Mouse (Mus musculus) heart, embryonic 12.5 days (tissue): ENCODE measurements around the gene Olfr166. TPM values are rescaled to one million over a fixed set of nuclear protein-coding genes. Genes with fewer than 3 reads are reported as not detected.
"Not testable (repeated sequence)": the region's sequence is repeated elsewhere in the genome, so short reads cannot be mapped to it uniquely, and the experiment has no call there.

ENCODE experiments used
- ATAC-seq: fragments of 200-750 bp; cut with Nextera tagmentation; 2 replicates; pipeline ENCODE4 v1.8.0; 2017; ENCODE audit warnings: moderate TSS enrichment, moderate library complexity; ENCODE audit not compliant: insufficient number of reproducible peaks, low FRiP score
- H3K27ac ChIP-seq: fragments of 300-500 bp; sonication (generic); 2 replicates; pipeline ENCODE4 v1.5.1; 2016; ENCODE audit warnings: mild to moderate bottlenecking, moderate library complexity; ENCODE audit not compliant: poor library complexity, severe bottlenecking
- H3K27me3 ChIP-seq: fragments of 300-500 bp; sonication (generic); replicated peaks from 2 replicates; pipeline ENCODE4 v1.6.1; 2016; ENCODE audit warnings: mild to moderate bottlenecking, moderate library complexity
- H3K36me3 ChIP-seq: fragments of 300-500 bp; sonication (generic); 2 replicates; pipeline ENCODE4 v1.6.1; 2016; ENCODE audit warnings: mild to moderate bottlenecking, moderate library complexity
- H3K4me1 ChIP-seq: fragments of 300-500 bp; sonication (generic); replicated peaks from 2 replicates; pipeline ENCODE4 v1.6.1; 2016; ENCODE audit warnings: mild to moderate bottlenecking
- H3K4me2 ChIP-seq: fragments of 300-500 bp; sonication (generic); 2 replicates; pipeline ENCODE4 v1.6.1; 2016; ENCODE audit warnings: mild to moderate bottlenecking, moderate library complexity
- H3K4me3 ChIP-seq: fragments of 300-500 bp; sonication (generic); 2 replicates; pipeline ENCODE4 v1.5.1; 2016; ENCODE audit warnings: mild to moderate bottlenecking
- H3K9ac ChIP-seq: fragments of 300-500 bp; sonication (generic); 2 replicates; pipeline ENCODE4 v1.6.1; 2016; ENCODE audit warnings: mild to moderate bottlenecking, moderate library complexity
- H3K9me3 ChIP-seq: fragments of 300-500 bp; sonication (generic); replicated peaks from 2 replicates; pipeline ENCODE4 v1.6.1; 2016; ENCODE audit warnings: mild to moderate bottlenecking, moderate library complexity
- WGBS: fragments of 180-500 bp; shearing (Covaris S2); methylation state at CpG from one replicate; pipeline ENCODE4 v1.1.7; 2016; 5-methylcytosine and 5-hydroxymethylcytosine counted together
- polyA plus RNA-seq: library from polyadenylated mRNA; unstranded; fragments of >200 nt; fragmentation: Nextera tagmentation; extraction: Ambion mirVana; gene quantifications from 2 replicates; pipeline ENCODE4 v1.2.1, GENCODE M21; 2016

The Olfr166 gene
- polyA plus RNA-seq, result not detected in 2 replicates

DNA sequence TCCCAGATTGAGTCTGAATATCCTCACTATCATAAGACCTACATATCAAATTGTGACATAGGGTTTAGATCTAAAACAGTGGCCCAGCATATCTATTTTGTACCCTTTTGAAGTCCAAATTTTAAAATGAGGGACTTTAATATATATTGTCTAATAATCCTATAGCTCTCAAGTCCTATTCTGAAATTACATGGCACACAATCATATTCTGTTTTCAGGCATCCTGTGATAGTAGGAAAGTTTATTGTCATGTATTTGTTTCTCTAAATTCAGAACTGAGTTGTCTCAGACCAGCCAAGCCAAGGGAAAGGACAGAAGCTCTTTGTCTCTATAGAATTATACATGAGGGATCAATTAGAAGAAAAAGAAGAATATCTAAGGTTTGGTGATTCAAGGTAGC is at the start of gene Olfr166:
Gene Olfr166, plus strand, starts transcription at position 301 of the 400 bp plus-strand sequence.
- Histone ChIP-seq H3K27me3 (no peaks in the 10 kb centered on the region), H3K4me3 (no peak within 1 kb of the TSS), H3K4me2 (no peak within 1 kb of the TSS), H3K4me1 (no peaks in the 10 kb centered on the region), H3K9me3 (peaks cover 13% of the 10 kb centered on the region), H3K36me3 (no peaks in the 10 kb centered on the region), H3K9ac (no peak within 1 kb of the TSS), H3K27ac (no peak within 1 kb of the TSS)
- ATAC-seq, result no peak

DNA sequence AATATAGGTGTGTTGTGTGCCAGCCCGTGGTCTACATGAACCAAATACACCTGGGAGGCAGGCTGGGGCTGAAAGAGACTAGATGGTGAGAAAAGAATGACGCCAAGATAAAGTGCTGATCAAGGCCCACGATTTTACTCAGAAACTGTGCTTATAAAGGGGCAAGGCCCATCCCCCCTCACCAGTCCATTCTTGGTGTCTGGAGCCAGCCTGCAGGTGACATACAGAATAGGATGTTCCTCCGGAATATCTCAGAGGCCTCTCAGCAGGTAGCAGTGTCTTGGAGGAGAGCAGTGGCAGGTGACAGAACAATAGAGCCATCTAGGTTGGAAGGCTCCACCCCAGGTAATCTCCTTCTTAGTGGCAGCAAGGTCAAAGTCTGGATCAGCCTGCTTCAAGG is 24.8 kb upstream of the Olfr166 start:
- H3K36me3 ChIP-seq, H3K4me3 ChIP-seq, H3K4me1 ChIP-seq, ATAC-seq, H3K27ac ChIP-seq, H3K27me3 ChIP-seq, H3K9ac ChIP-seq, H3K4me2 ChIP-seq: not testable (repeated sequence)
- H3K9me3 ChIP-seq, result peaks cover 13% of the 10 kb centered on the region; the same call in 1 of the 2 replicates
- WGBS, result 68% methylated on average over 4 of the region's 4 CpGs

DNA sequence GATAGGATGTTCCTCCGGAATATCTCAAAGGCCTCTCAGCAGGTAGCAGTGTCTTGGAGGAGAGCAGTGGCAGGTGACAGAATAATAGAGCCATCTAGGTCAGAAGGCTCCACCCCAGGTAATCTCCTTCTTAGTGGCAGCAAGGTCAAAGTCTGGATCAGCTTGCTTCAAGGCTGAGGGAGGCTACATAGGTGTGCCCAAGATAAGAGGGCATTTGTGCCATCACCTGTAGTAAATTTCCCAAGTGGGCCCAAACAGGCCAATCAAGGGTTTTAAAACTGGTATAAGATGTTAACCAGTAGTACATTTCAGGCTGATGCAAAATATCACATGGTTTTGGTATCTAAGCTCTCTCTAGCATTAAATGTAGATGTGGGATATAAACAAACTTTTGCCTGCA is 19.1 kb upstream of the Olfr166 start:
- Histone ChIP-seq H3K9me3 (peaks cover 2% of the 10 kb centered on the region; the same call in 1 of the 2 replicates), H3K4me1 (no peaks in the 10 kb centered on the region), H3K36me3 (no peaks in the 10 kb centered on the region), H3K27ac (no peak overlapping the region), H3K27me3 (no peaks in the 10 kb centered on the region), H3K4me3 (no peak overlapping the region), H3K9ac (no peak overlapping the region), H3K4me2 (no peak overlapping the region)
- ATAC-seq, result no peak
- WGBS, result 63% methylated on average over 1 of the region's 1 CpGs

DNA sequence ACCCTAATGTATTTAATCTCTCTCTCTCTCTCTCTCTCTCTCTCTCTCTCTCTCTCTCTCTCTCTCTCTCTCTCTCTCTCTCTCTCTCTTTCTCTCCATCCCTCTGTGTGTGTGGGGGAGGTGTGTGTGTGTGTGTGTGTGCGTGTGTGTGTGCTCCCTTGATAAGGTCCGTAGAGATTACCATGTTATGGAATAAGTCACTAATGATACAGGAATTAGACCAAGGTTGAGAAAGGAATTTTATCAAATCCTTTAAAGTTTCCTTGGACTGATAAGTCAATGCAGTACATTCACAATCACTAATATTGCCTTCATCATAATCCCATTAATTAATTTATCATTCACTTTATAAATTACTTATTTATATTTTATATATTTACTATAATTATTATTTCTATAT is 38.7 kb downstream of the Olfr166 start, which contains the start of gene Olfr167:
Gene Olfr167, minus strand, starts transcription at position 101 of the 400 bp plus-strand sequence.
- Histone ChIP-seq H3K4me1 (no peaks in the 10 kb centered on the region), H3K9me3 (peaks cover 5% of the 10 kb centered on the region; the same call in 1 of the 2 replicates), H3K36me3 (no peaks in the 10 kb centered on the region), H3K4me2 (no peak within 1 kb of the TSS), H3K27me3 (no peaks in the 10 kb centered on the region), H3K4me3 (no peak within 1 kb of the TSS), H3K27ac (no peak within 1 kb of the TSS), H3K9ac (no peak within 1 kb of the TSS)
- WGBS, result 73% methylated on average over 2 of the region's 2 CpGs
- ATAC-seq, result no peak

DNA sequence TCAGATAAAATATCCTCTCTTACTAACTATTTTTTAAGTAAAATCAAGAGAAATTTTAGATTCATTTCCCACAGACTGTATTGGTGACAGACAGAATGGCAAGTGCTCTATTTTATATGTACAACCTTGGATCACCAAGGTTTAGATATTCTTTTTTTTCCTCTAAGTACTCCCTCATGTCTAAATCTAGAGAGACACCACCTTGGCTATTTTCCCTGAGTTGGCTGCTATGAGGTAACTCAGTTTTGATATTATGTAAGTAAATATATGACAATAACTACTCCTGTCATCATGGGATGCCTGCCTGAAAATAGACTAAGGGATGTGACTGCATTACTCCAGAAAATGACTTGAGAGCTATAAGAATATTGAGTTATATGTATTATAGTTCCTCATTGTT is 52.0 kb downstream of the Olfr166 start, which contains the start of gene Olfr168:
Gene Olfr168, minus strand, starts transcription at position 101 of the 400 bp plus-strand sequence.
- H3K4me2 ChIP-seq, result no peak within 1 kb of the TSS
- no peaks in the 10 kb centered on the region for H3K4me1 ChIP-seq
- peaks cover 8% of the 10 kb centered on the region; the same call in 1 of the 2 replicates for H3K9me3 ChIP-seq
- H3K36me3 ChIP-seq, result no peaks in the 10 kb centered on the region
- H3K4me3 ChIP-seq, result no peak within 1 kb of the TSS
- no peak within 1 kb of the TSS for H3K27ac ChIP-seq
- no peak within 1 kb of the TSS for H3K9ac ChIP-seq
- no peak for ATAC-seq
- no peaks in the 10 kb centered on the region for H3K27me3 ChIP-seq

Other genes starting within 250 kb of the Olfr166 start
- not detected in 2 replicates for gene Olfr164, start 169.6 kb upstream of the Olfr166 start, polyA plus RNA-seq
- not detected in 2 replicates for gene Olfr165, start 60.6 kb upstream of the Olfr166 start, polyA plus RNA-seq
- not detected in 2 replicates for gene Olfr167, start 38.6 kb downstream of the Olfr166 start, polyA plus RNA-seq
- not detected in 2 replicates for gene Olfr168, start 51.9 kb downstream of the Olfr166 start, polyA plus RNA-seq
- not detected in 2 replicates for gene Olfr169, start 88.1 kb downstream of the Olfr166 start, polyA plus RNA-seq
- not detected in 2 replicates for gene Olfr170, start 128.2 kb downstream of the Olfr166 start, polyA plus RNA-seq
- gene Olfr171, start 146.2 kb downstream of the Olfr166 start, polyA plus RNA-seq, result not detected in 2 replicates
- 0.05 TPM in 1 of 2 replicates, not detected in the other for gene Lamp3, start 222.7 kb downstream of the Olfr166 start, polyA plus RNA-seq